Mouse (Mus musculus): ENCODE measurements around the gene Asna1.

GRCm38 (mm10) chr8:85071514-85072281, 46.6 kb upstream of the Asna1 start, which contains the start of gene Dhps:
- TF ChIP-seq CTCF (IDR thresholded peaks at IDR 0.05; ENCODE audit: low read depth) (peak; percentile 8; the same call in 1 of the 2 replicates), EP300 (IDR thresholded peaks at IDR 0.05; ENCODE audit: low read depth) (peak; percentile 38; the same call in 1 of the 2 replicates)
